Mouse (Mus musculus): ENCODE measurements around the gene March10. TPM values are rescaled to one million over a fixed set of nuclear protein-coding genes. Genes with fewer than 3 reads are reported as not detected.

March10 gene
- polyA plus RNA-seq, 2 experiments = not detected

DNA sequence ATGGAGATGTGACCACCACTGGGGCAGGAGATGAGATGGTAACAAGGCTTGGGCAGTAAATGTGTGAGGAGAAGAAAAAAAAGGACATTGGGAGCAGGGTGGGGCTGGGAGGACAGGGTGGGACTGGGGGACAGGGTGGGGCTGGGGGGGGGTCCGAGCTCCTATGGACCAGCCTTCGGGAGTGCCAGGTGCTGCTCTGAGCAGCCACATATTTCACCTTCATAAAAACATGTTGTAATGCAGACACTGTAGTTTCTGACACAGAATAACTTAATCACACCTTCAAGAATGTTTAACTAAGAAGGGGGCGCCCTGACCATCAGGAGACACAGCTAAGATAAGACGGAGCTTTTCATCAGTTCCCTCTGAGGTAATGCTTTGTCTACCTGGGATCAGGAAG, 4.0 kb downstream of the March10 start:
- Histone ChIP-seq H3K27ac (no peak overlapping the region), H3K4me1 (replicated peaks; ENCODE audit: control insufficient read depth in 2 of 2, insufficient read depth in 2 of 2, low read length in 1 of 2) (no peaks in the 10 kb centered on the region), H3K36me3 (replicated peaks; ENCODE audit: control insufficient read depth, insufficient read depth, low read depth) (no peaks in the 10 kb centered on the region), H3K9me3 (ENCODE audit: control insufficient read depth, low read length) (no peaks in the 10 kb centered on the region), H3K4me2 (ENCODE audit: low read depth) (no peak overlapping the region), H3K27me3 (ENCODE audit: control insufficient read depth, insufficient read depth, low read length) (peaks cover 14% of the 10 kb centered on the region), H3K4me3 (ENCODE audit: insufficient read depth in 1 of 2, low read depth in 2 of 2, low read length in 2 of 2) (no peak overlapping the region), H3K9ac (replicated peaks) (no peak overlapping the region)
- whole genome bisulfite sequencing (ENCODE audit: insufficient replicate concordance) = 62% methylated on average over 4 of the region's 4 CpGs
- DNase-seq (ENCODE audit: low read depth in 3 of 3, low spot score in 3 of 3) (no peak), ATAC-seq (ENCODE audit: insufficient read depth) (no peak)
- TF ChIP-seq CTCF (IDR thresholded peaks at IDR 0.05; ENCODE audit: low read depth) = no peak
- TF ChIP-seq EP300 (IDR thresholded peaks at IDR 0.05; ENCODE audit: low read depth) = no peak

DNA sequence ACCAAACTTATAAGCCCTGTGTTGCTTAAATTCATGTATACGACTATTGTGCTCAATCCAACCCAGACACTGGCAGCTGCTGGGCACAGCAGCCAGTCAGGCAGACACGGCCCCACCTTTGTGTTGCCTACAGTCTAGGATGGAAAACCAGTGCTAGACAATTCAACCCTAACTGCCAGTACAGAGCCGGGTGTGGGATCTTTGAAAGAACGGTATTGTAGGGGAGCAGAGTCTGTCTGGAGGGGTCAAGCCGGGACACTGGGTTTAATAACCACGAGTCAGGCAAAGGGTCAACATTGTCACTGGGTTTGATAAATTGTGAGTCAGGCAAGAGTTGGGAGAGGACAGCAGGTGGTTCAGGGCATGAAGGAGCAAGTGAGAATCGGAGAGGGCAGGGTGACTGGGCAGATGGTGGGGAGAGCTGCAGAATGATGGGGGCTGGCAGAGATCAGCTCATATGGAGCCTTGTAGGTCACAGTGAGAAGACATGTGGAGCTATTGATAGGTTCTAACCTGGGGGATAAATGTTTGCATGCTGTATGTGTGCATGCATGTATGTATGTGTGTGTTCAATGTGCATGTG, 4.9 kb downstream of the March10 start:
- no peak overlapping the region for H3K4me2 ChIP-seq (ENCODE audit: low read depth)
- H3K4me1 ChIP-seq (replicated peaks; ENCODE audit: control insufficient read depth in 2 of 2, insufficient read depth in 2 of 2, low read length in 1 of 2) = no peaks in the 10 kb centered on the region
- no peaks in the 10 kb centered on the region for H3K36me3 ChIP-seq (replicated peaks; ENCODE audit: control insufficient read depth, insufficient read depth, low read depth)
- no peak overlapping the region for H3K4me3 ChIP-seq (ENCODE audit: insufficient read depth in 1 of 2, low read depth in 2 of 2, low read length in 2 of 2)
- TF ChIP-seq CTCF (IDR thresholded peaks at IDR 0.05; ENCODE audit: low read depth) = no peak
- TF ChIP-seq EP300 (IDR thresholded peaks at IDR 0.05; ENCODE audit: low read depth) = no peak
- ATAC-seq (ENCODE audit: insufficient read depth) (no peak), DNase-seq (ENCODE audit: low read depth in 3 of 3, low spot score in 3 of 3) (no peak)
- H3K27ac ChIP-seq = no peak overlapping the region
- 61% methylated on average over 7 of the region's 7 CpGs for WGBS (ENCODE audit: insufficient replicate concordance)
- H3K27me3 ChIP-seq (ENCODE audit: control insufficient read depth, insufficient read depth, low read length) = peaks cover 6% of the 10 kb centered on the region
- no peak overlapping the region for H3K9ac ChIP-seq (replicated peaks)
- no peaks in the 10 kb centered on the region for H3K9me3 ChIP-seq (ENCODE audit: control insufficient read depth, low read length)

- H3K9me3 ChIP-seq (ENCODE audit: control insufficient read depth, low read length) = no peaks in the 10 kb centered on the region
- H3K36me3 ChIP-seq (replicated peaks; ENCODE audit: control insufficient read depth, insufficient read depth, low read depth) = no peaks in the 10 kb centered on the region
- ATAC-seq (ENCODE audit: insufficient read depth) (no peak), DNase-seq (ENCODE audit: low read depth in 3 of 3, low spot score in 3 of 3) (no peak)
- no peak for TF ChIP-seq EP300 (IDR thresholded peaks at IDR 0.05; ENCODE audit: low read depth)
- TF ChIP-seq CTCF (IDR thresholded peaks at IDR 0.05; ENCODE audit: low read depth) = no peak
- 59% methylated on average over 12 of the region's 12 CpGs for WGBS (ENCODE audit: insufficient replicate concordance)
- H3K4me1 ChIP-seq (replicated peaks; ENCODE audit: control insufficient read depth in 2 of 2, insufficient read depth in 2 of 2, low read length in 1 of 2) = no peaks in the 10 kb centered on the region
- no peak overlapping the region for H3K9ac ChIP-seq (replicated peaks)
- H3K4me3 ChIP-seq (ENCODE audit: insufficient read depth in 1 of 2, low read depth in 2 of 2, low read length in 2 of 2) = no peak overlapping the region
- no peak overlapping the region for H3K27ac ChIP-seq
- no peak overlapping the region for H3K4me2 ChIP-seq (ENCODE audit: low read depth)
- H3K27me3 ChIP-seq (ENCODE audit: control insufficient read depth, insufficient read depth, low read length) = no peaks in the 10 kb centered on the region
Observed at GRCm38 (mm10) chr11:105449581-105450315, 6.8 kb downstream of the March10 start.

DNA sequence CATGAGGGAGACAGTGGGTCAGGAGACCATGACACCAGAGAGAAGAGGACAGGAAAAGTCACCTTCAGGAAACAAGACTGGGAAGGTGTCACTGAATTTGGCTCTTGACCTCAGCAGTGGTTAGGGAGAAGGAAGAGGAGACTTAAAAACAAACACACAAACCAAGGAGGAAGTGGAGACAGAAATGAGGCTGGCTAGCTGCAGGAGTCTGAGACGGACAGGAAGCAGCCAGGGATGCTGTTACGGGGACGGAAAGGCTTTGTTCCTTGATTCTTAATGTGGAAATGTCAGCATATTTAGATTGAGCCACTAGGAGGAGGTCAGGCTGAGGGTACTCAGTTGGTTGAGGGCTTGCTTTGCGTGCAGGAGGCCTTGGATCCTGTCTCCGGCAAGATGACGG, 8.9 kb downstream of the March10 start:
- no peaks in the 10 kb centered on the region for H3K36me3 ChIP-seq (replicated peaks; ENCODE audit: control insufficient read depth, insufficient read depth, low read depth)
- 40% methylated on average over 6 of the region's 6 CpGs for WGBS (ENCODE audit: insufficient replicate concordance)
- no peak for DNase-seq (ENCODE audit: low read depth in 3 of 3, low spot score in 3 of 3)
- H3K27ac ChIP-seq = no peak overlapping the region
- H3K9ac ChIP-seq (replicated peaks) = no peak overlapping the region
- H3K9me3 ChIP-seq (ENCODE audit: control insufficient read depth, low read length) = no peaks in the 10 kb centered on the region
- no peak overlapping the region for H3K4me2 ChIP-seq (ENCODE audit: low read depth)
- no peaks in the 10 kb centered on the region for H3K4me1 ChIP-seq (replicated peaks; ENCODE audit: control insufficient read depth in 2 of 2, insufficient read depth in 2 of 2, low read length in 1 of 2)
- no peak for TF ChIP-seq EP300 (IDR thresholded peaks at IDR 0.05; ENCODE audit: low read depth)
- TF ChIP-seq CTCF (IDR thresholded peaks at IDR 0.05; ENCODE audit: low read depth) = no peak
- H3K4me3 ChIP-seq (ENCODE audit: insufficient read depth in 1 of 2, low read depth in 2 of 2, low read length in 2 of 2) = no peak overlapping the region
- H3K27me3 ChIP-seq (ENCODE audit: control insufficient read depth, insufficient read depth, low read length) = no peaks in the 10 kb centered on the region
- no peak for ATAC-seq (ENCODE audit: insufficient read depth)

DNA sequence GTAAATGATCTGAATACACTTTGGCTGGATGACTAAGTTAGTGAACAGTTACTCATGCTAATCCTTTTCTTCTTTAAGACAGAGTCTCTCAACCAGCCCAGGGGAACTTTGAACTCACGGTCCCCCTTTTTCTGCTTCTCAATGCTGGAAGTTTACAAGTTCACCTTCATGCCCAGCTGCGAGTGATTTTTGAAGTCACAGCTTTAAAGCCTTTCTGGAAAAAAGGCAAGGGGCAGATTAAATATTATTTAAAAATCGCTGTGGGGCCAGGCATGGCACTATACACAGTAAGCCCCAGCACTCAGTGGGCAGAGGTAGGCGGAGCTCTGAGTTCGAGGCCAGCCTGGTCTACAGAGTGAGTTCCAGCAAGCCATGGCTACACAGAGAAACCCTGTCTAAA, 10.3 kb downstream of the March10 start:
- WGBS (ENCODE audit: insufficient replicate concordance) = 68% methylated on average over 5 of the region's 5 CpGs
- Histone ChIP-seq H3K27ac (no peak overlapping the region), H3K4me2 (ENCODE audit: low read depth) (no peak overlapping the region), H3K27me3 (ENCODE audit: control insufficient read depth, insufficient read depth, low read length) (no peaks in the 10 kb centered on the region), H3K4me3 (ENCODE audit: insufficient read depth in 1 of 2, low read depth in 2 of 2, low read length in 2 of 2) (no peak overlapping the region), H3K9ac (replicated peaks) (no peak overlapping the region), H3K36me3 (replicated peaks; ENCODE audit: control insufficient read depth, insufficient read depth, low read depth) (no peaks in the 10 kb centered on the region), H3K9me3 (ENCODE audit: control insufficient read depth, low read length) (no peaks in the 10 kb centered on the region), H3K4me1 (replicated peaks; ENCODE audit: control insufficient read depth in 2 of 2, insufficient read depth in 2 of 2, low read length in 1 of 2) (no peaks in the 10 kb centered on the region)
- TF ChIP-seq EP300 (IDR thresholded peaks at IDR 0.05; ENCODE audit: low read depth) (no peak), CTCF (IDR thresholded peaks at IDR 0.05; ENCODE audit: low read depth) (no peak)
- ATAC-seq (ENCODE audit: insufficient read depth) = no peak
- DNase-seq (ENCODE audit: low read depth in 3 of 3, low spot score in 3 of 3) = no peak

Measured in liver, embryonic 14.5 days (tissue).